Mouse (Mus musculus) kidney, adult 2 months (tissue): Measurements from ENCODE around the gene Arf1.

Experiments
- CTCF ChIP-seq: fragments of 200-500 bp; conservative IDR thresholded peaks from 2 replicates; pipeline ENCODE4 v1.5.1; 2011; ENCODE audit warnings: low read depth, mild to moderate bottlenecking, control low read depth, low read length, moderate library complexity, mixed read lengths; ENCODE audit not compliant: insufficient read depth, insufficient read length
- POLR2A ChIP-seq: fragments of 200-500 bp; IDR thresholded peaks from one replicate; pipeline ENCODE4 v1.6.1; 2011; ENCODE audit warnings: low read depth, low read length, control low read depth

- TF ChIP-seq CTCF (0 out of 2 replicates have a peak, but pooled peaks have one; percentile 26), POLR2A (no peak)
Observed at GRCm38 (mm10) chr11:59263870-59264563, 35.9 kb upstream of the Arf1 start.
